Mouse (Mus musculus): ENCODE data around the gene Ephb2. TPM values are rescaled to one million over a fixed set of nuclear protein-coding genes. Genes with fewer than 3 reads are reported as not detected.

Gene Ephb2
- polyA plus RNA-seq, 1 experiment: 21.7 TPM

- Histone ChIP-seq H3K27me3 (ENCODE audit: control insufficient read depth, insufficient read depth, insufficient read length) (no peaks in the 10 kb centered on the region), H3K79me2 (ENCODE audit: control insufficient read depth, insufficient read depth) (peaks cover 26% of the 10 kb centered on the region), H3K4me3 (no peak overlapping the region), H3ac (ENCODE audit: control insufficient read depth, insufficient read length) (no peak overlapping the region), H3K4me2 (ENCODE audit: low read depth) (peak overlapping the region; percentile 98), H3K36me3 (ENCODE audit: control insufficient read depth, insufficient read depth) (no peaks in the 10 kb centered on the region)
- TF ChIP-seq POLR2AphosphoS2 (IDR thresholded peaks at IDR 0.05; ENCODE audit: insufficient read length, low read depth) (no peak), TCF12 (IDR thresholded peaks at IDR 0.05; ENCODE audit: insufficient read depth, poor library complexity, severe bottlenecking) (no peak), USF1 (IDR thresholded peaks at IDR 0.05; ENCODE audit: low read depth) (no peak), MAX (IDR thresholded peaks at IDR 0.05; ENCODE audit: low read depth) (no peak), E2F4 (IDR thresholded peaks at IDR 0.05; ENCODE audit: insufficient read depth) (no peak), SRF (IDR thresholded peaks at IDR 0.05; ENCODE audit: control insufficient read depth, insufficient read length, low read depth) (no peak), MYOD1 (IDR thresholded peaks at IDR 0.05; ENCODE audit: control insufficient read depth in 1 of 3, insufficient read length in 2 of 3, low read depth in 2 of 3) (no peak), REST (IDR thresholded peaks at IDR 0.05; ENCODE audit: insufficient read depth, insufficient read length) (no peak), MYOG (IDR thresholded peaks at IDR 0.05; ENCODE audit: control insufficient read depth in 1 of 3, insufficient read depth in 1 of 3, insufficient read length in 2 of 3, low read depth in 2 of 3) (no peak)
Observed at GRCm38 (mm10) chr4:136832559-136833232, 3.1 kb downstream of the Ephb2 start.

- TF ChIP-seq E2F4 (IDR thresholded peaks at IDR 0.05; ENCODE audit: insufficient read depth) (no peak), USF1 (IDR thresholded peaks at IDR 0.05; ENCODE audit: low read depth) (no peak), TCF3 (IDR thresholded peaks at IDR 0.05; ENCODE audit: insufficient read length, low read depth) (no peak), POLR2A (IDR thresholded peaks at IDR 0.05; ENCODE audit: insufficient read length, low read depth) (no peak), CEBPB (IDR thresholded peaks at IDR 0.05; ENCODE audit: insufficient read depth, poor library complexity, severe bottlenecking) (no peak), TCF12 (IDR thresholded peaks at IDR 0.05; ENCODE audit: insufficient read depth, poor library complexity, severe bottlenecking) (no peak), MAX (IDR thresholded peaks at IDR 0.05; ENCODE audit: low read depth) (no peak), MYOG (IDR thresholded peaks at IDR 0.05; ENCODE audit: control insufficient read depth in 1 of 3, insufficient read depth in 1 of 3, insufficient read length in 2 of 3, low read depth in 2 of 3) (no peak), SRF (IDR thresholded peaks at IDR 0.05; ENCODE audit: control insufficient read depth, insufficient read length, low read depth) (no peak), REST (IDR thresholded peaks at IDR 0.05; ENCODE audit: insufficient read depth, insufficient read length) (no peak), MYOD1 (IDR thresholded peaks at IDR 0.05; ENCODE audit: control insufficient read depth in 1 of 3, insufficient read length in 2 of 3, low read depth in 2 of 3) (no peak), POLR2AphosphoS2 (IDR thresholded peaks at IDR 0.05; ENCODE audit: insufficient read length, low read depth) (no peak)
- Histone ChIP-seq H3K4me3 (no peak overlapping the region), H3K79me2 (ENCODE audit: control insufficient read depth, insufficient read depth) (peaks cover 26% of the 10 kb centered on the region), H3K36me3 (ENCODE audit: control insufficient read depth, insufficient read depth) (no peaks in the 10 kb centered on the region), H3K27me3 (ENCODE audit: control insufficient read depth, insufficient read depth, insufficient read length) (no peaks in the 10 kb centered on the region), H3K4me2 (ENCODE audit: low read depth) (no peak overlapping the region), H3ac (ENCODE audit: control insufficient read depth, insufficient read length) (no peak overlapping the region)
Observed at GRCm38 (mm10) chr4:136830272-136830823, 5.4 kb downstream of the Ephb2 start.

GRCm38 (mm10) chr4:136829837-136830236 lies 6.0 kb downstream of the Ephb2 start:
- peaks cover 26% of the 10 kb centered on the region for H3K79me2 ChIP-seq (ENCODE audit: control insufficient read depth, insufficient read depth)
- TF ChIP-seq POLR2A (IDR thresholded peaks at IDR 0.05; ENCODE audit: insufficient read length, low read depth): no peak
- TF ChIP-seq USF1 (IDR thresholded peaks at IDR 0.05; ENCODE audit: low read depth): no peak
- TF ChIP-seq REST (IDR thresholded peaks at IDR 0.05; ENCODE audit: insufficient read depth, insufficient read length): no peak
- no peak for TF ChIP-seq CEBPB (IDR thresholded peaks at IDR 0.05; ENCODE audit: insufficient read depth, poor library complexity, severe bottlenecking)
- TF ChIP-seq TCF3 (IDR thresholded peaks at IDR 0.05; ENCODE audit: insufficient read length, low read depth): no peak
- TF ChIP-seq MYOG (IDR thresholded peaks at IDR 0.05; ENCODE audit: control insufficient read depth in 1 of 3, insufficient read depth in 1 of 3, insufficient read length in 2 of 3, low read depth in 2 of 3): no peak
- TF ChIP-seq POLR2AphosphoS2 (IDR thresholded peaks at IDR 0.05; ENCODE audit: insufficient read length, low read depth): no peak
- TF ChIP-seq MAX (IDR thresholded peaks at IDR 0.05; ENCODE audit: low read depth): no peak
- H3K36me3 ChIP-seq (ENCODE audit: control insufficient read depth, insufficient read depth): no peaks in the 10 kb centered on the region
- no peak overlapping the region for H3ac ChIP-seq (ENCODE audit: control insufficient read depth, insufficient read length)
- H3K27me3 ChIP-seq (ENCODE audit: control insufficient read depth, insufficient read depth, insufficient read length): no peaks in the 10 kb centered on the region
- H3K4me3 ChIP-seq: no peak overlapping the region
- no peak overlapping the region for H3K4me2 ChIP-seq (ENCODE audit: low read depth)

DNA sequence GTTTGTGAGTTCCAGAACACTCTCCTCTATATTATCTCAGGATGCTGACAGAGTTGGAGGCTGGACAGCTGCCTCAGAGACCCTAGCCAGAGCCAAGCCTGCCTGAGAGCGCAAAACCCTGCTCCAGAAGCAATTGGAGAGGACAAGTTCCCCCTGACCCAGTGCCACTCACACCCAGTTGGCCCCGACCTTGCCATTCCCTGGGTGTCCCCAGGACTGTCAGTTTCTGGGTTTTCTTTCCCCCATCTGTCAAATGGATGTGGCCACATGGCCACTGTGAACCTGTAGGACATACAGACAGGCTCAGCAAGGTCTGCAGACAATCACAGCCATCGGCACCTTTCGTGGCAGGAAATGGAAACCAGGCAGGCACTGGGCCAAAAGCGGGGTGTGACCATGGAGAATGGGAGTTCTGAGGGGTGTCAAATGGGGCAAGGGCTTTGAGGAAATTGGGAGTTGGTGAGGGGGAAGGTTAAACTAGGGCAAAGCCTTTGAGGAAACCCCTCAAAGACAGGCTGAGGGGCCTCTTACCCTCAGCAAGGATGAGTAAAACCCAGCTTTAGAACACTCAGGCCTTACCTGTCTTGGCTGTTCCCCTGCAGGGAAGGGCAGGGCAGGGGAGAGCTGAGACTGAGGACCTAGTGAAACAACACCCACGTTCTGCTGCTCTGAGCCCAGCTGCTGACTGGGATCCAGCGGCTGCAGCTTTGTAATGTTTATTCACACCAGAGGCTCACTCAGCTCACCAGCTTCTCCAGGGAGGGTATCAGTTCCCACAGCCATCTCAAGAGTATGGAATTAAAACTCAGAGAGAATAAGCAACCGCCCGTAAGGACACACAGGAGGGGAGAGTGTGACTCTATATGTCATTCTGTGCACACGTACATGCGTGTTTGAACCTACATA lies 6.9 kb downstream of the Ephb2 start:
- Histone ChIP-seq H3K27me3 (ENCODE audit: control insufficient read depth, insufficient read depth, insufficient read length) (no peaks in the 10 kb centered on the region), H3K79me2 (ENCODE audit: control insufficient read depth, insufficient read depth) (peaks cover 26% of the 10 kb centered on the region), H3K36me3 (ENCODE audit: control insufficient read depth, insufficient read depth) (no peaks in the 10 kb centered on the region), H3ac (ENCODE audit: control insufficient read depth, insufficient read length) (no peak overlapping the region), H3K4me3 (no peak overlapping the region), H3K4me2 (ENCODE audit: low read depth) (no peak overlapping the region)
- no peak for TF ChIP-seq SRF (IDR thresholded peaks at IDR 0.05; ENCODE audit: control insufficient read depth, insufficient read length, low read depth)
- no peak for TF ChIP-seq E2F4 (IDR thresholded peaks at IDR 0.05; ENCODE audit: insufficient read depth)
- no peak for TF ChIP-seq TCF12 (IDR thresholded peaks at IDR 0.05; ENCODE audit: insufficient read depth, poor library complexity, severe bottlenecking)
- TF ChIP-seq CEBPB (IDR thresholded peaks at IDR 0.05; ENCODE audit: insufficient read depth, poor library complexity, severe bottlenecking): no peak
- TF ChIP-seq REST (IDR thresholded peaks at IDR 0.05; ENCODE audit: insufficient read depth, insufficient read length): no peak
- no peak for TF ChIP-seq MYOD1 (IDR thresholded peaks at IDR 0.05; ENCODE audit: control insufficient read depth in 1 of 3, insufficient read length in 2 of 3, low read depth in 2 of 3)
- no peak for TF ChIP-seq TCF3 (IDR thresholded peaks at IDR 0.05; ENCODE audit: insufficient read length, low read depth)
- no peak for TF ChIP-seq POLR2A (IDR thresholded peaks at IDR 0.05; ENCODE audit: insufficient read length, low read depth)

Measured in myocyte (in vitro differentiated cells).